Mouse (Mus musculus) CD8-positive naive resting alpha-beta T cell, adult 57 days (primary cell): ENCODE measurements around the gene A630023A22Rik. TPM values are rescaled to one million over a fixed set of nuclear protein-coding genes. Genes with fewer than 3 reads are reported as not detected.

ENCODE experiments used
- total RNA-seq: library from RNA; stranded (reverse); gene quantifications from one replicate; pipeline ENCODE4 v1.2.4, GENCODE M21; 2023

Gene A630023A22Rik
- total RNA-seq: not detected

DNA sequence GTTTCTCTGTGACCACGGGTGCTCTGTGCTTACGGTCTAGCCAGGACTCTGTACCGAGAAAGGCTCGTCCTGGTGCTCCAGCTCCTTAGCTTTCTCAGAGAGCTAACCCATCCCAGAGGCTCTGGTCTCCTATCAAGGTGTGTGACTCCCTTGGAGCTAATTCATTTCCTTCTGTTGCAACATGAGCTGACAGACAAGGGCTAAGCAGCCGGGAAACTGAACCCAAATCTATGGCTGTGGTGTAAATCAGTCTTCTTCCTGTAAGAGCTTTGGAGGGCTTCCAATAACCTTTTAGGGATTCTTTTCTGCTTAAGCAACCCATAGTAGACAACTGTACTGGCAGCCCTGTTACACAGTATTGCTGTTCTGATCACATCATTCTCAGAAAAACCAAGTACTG lies at the start of gene A630023A22Rik:
Gene A630023A22Rik, minus strand, starts transcription at position 154 of the 400 bp plus-strand sequence.

GRCm38 (mm10) chr14:34152342-34152741 lies 49.8 kb upstream of the A630023A22Rik start, which contains the start of gene Npy4r:
Gene Npy4r (minus strand): TSS chr14:34152489.

GRCm38 (mm10) chr14:34085731-34086130 lies 16.8 kb downstream of the A630023A22Rik start, which contains the start of gene Anxa8:
Gene Anxa8 (plus strand): TSS chr14:34085981.

GRCm38 (mm10) chr14:34052516-34052915 lies 50.0 kb downstream of the A630023A22Rik start, which contains the start of gene Antxrl:
Gene Antxrl (plus strand): TSS chr14:34052707.

DNA sequence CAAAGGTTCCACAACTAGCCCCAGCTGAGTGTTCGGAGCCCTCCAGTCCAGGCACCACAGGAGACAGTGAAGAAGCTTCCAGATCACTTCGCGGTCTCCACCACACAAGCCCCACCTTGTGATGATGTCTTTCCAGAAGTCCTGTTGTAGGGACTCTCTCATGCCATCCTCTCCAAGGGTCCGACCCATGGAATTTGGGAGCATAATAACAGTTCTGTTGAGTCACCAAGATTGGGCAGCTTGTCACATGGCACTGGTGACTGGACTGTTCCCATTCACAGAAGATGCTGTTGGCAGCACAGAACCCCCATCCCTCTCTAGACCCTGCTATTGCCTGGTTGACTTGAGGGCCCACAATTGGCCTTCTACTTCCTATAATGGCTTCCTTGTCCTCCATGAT lies 86.2 kb downstream of the A630023A22Rik start, which contains the start of gene Gm5460:
Gene Gm5460, plus strand, starts transcription at position 378 of the 400 bp plus-strand sequence.

DNA sequence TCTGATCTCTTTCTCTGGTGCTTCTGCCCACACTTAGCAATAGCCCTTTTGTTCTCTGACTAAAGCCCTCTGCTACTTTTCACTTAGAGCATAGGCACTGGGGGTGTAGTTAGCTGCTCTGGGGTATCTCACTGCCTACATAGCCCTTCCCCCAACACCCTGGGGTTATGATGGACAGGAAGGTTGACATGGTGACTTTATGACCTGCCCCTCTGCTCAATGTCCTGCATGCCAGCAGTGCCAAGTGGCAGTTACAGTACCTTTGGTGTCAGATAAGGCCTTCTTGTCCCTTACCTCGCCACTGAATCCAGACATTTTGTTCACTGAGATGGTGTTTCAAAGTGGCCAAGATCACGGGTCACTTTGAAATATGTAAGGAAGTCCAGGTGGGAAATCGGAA lies 87.5 kb downstream of the A630023A22Rik start, which contains the start of gene Gm30083:
Gene Gm30083, minus strand, starts transcription at position 120 of the 400 bp plus-strand sequence.

Other genes with a start within 250 kb of the A630023A22Rik start
- not detected for gene Gdf10, start 179.2 kb downstream of the A630023A22Rik start, total RNA-seq
- gene Gdf2, start 161.7 kb downstream of the A630023A22Rik start, total RNA-seq: not detected
- gene Rbp3, start 148.8 kb downstream of the A630023A22Rik start, total RNA-seq: not detected
- 0.21 TPM for gene Zfp488, start 124.0 kb downstream of the A630023A22Rik start, total RNA-seq
- not detected for gene Gm30083, start 87.6 kb downstream of the A630023A22Rik start, total RNA-seq
- gene Gm5460, start 86.0 kb downstream of the A630023A22Rik start, total RNA-seq: not detected
- gene Antxrl, start 50.0 kb downstream of the A630023A22Rik start, total RNA-seq: not detected
- not detected for gene Anxa8, start 16.8 kb downstream of the A630023A22Rik start, total RNA-seq
- gene Npy4r, start 49.7 kb upstream of the A630023A22Rik start, total RNA-seq: not detected
- not detected for gene Gprin2, start 98.9 kb upstream of the A630023A22Rik start, total RNA-seq
- gene Syt15, start 116.8 kb upstream of the A630023A22Rik start, total RNA-seq: not detected
- 24.5 TPM for gene Shld2, start 207.7 kb upstream of the A630023A22Rik start, total RNA-seq
- gene Glud1, start 208.0 kb upstream of the A630023A22Rik start, total RNA-seq: 145 TPM